Mouse (Mus musculus) intestine, postnatal 0 days (tissue): ENCODE data around the gene Cept1. TPM values are rescaled to one million over a fixed set of nuclear protein-coding genes. Genes with fewer than 3 reads are reported as not detected.
A peak's percentile ranks its signal among the peaks of the same experiment; 100 is the strongest.

Experiments used
- ATAC-seq: fragments of 200-750 bp; cut with Nextera tagmentation; 2 replicates; pipeline ENCODE4 v1.8.0; 2017; ENCODE audit warnings: mild to moderate bottlenecking, moderate TSS enrichment, moderate library complexity
- H3K27ac ChIP-seq: fragments of 300-500 bp; sonication (generic); 2 replicates; pipeline ENCODE4 v1.5.1; 2014; ENCODE audit warnings: mild to moderate bottlenecking, low read depth, low read length, moderate library complexity
- H3K27me3 ChIP-seq: fragments of 300-500 bp; sonication (generic); replicated peaks from 2 replicates; pipeline ENCODE4 v1.6.1; 2014; ENCODE audit warnings: low read length, mixed read lengths; ENCODE audit not compliant: control insufficient read depth, insufficient read depth
- H3K36me3 ChIP-seq: fragments of 300-500 bp; sonication (generic); 2 replicates; pipeline ENCODE4 v1.6.1; 2014; ENCODE audit warnings: mild to moderate bottlenecking, moderate library complexity; ENCODE audit not compliant: control insufficient read depth, insufficient read depth
- H3K4me1 ChIP-seq: fragments of 300-500 bp; sonication (generic); replicated peaks from 2 replicates; pipeline ENCODE4 v1.6.1; 2014; ENCODE audit warnings: antibody characterized with exemption, low read length, mixed read lengths; ENCODE audit not compliant: control insufficient read depth, insufficient read depth
- H3K4me2 ChIP-seq: fragments of 300-500 bp; sonication (generic); replicated peaks from 2 replicates; pipeline ENCODE4 v1.6.1; 2014; ENCODE audit warnings: low read depth, mild to moderate bottlenecking, moderate library complexity
- H3K4me3 ChIP-seq: fragments of 300-500 bp; sonication (generic); 2 replicates; pipeline ENCODE4 v1.5.1; 2014; ENCODE audit warnings: low read depth, low read length
- H3K9ac ChIP-seq: fragments of 300-500 bp; sonication (generic); 2 replicates; pipeline ENCODE4 v1.6.1; 2014; ENCODE audit warnings: mild to moderate bottlenecking, low read depth, low read length
- H3K9me3 ChIP-seq: fragments of 300-500 bp; sonication (generic); 2 replicates; pipeline ENCODE4 v1.6.1; 2016; ENCODE audit warnings: mixed run types; ENCODE audit not compliant: control insufficient read depth
- CTCF ChIP-seq: sonication (generic); IDR thresholded peaks from 2 replicates; pipeline ENCODE4 v1.5.1; 2016; ENCODE audit warnings: low read depth, mild to moderate bottlenecking, control low read depth, antibody characterized with exemption, moderate library complexity
- WGBS: fragments of 180-500 bp; shearing (Covaris S2); extraction: QIAGEN DNeasy Blood & Tissue Kit; methylation state at CpG from one replicate; pipeline ENCODE4 v1.1.7; 2014; 5-methylcytosine and 5-hydroxymethylcytosine counted together
- polyA plus RNA-seq: library from polyadenylated mRNA; unstranded; fragments of >200 nt; fragmentation: Nextera tagmentation; extraction: Ambion mirVana; gene quantifications from 2 replicates; pipeline ENCODE4 v1.2.1, GENCODE M21; 2015

Gene Cept1
- polyA plus RNA-seq, 1 experiment from 2014 or later: 71.3 TPM

DNA sequence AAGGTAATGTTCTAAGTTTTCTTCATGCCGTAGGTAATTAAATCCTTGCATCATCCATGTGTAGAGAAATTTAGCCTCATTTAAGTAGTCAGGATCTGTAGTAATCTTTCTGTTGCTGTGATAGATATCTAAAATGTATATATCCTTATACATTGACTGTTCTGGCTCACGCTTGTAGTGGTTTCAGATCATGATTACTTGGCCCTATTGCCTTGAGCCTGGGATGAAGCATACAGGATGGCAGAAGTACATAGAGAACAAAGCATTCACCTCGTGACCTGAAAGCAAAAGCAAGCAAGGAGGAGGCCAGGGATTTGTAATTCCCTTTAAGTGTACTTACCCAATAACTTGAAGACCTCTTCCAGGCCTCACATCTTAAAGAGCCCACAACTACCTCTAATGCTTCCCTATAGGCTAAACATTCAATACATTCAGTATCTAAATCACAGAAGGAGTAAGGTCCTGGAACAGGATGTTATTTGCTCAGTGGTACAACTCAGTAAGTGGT, 8.2 kb upstream of the Cept1 start:
- Histone ChIP-seq H3K36me3 (peaks cover 45% of the 10 kb centered on the region), H3K4me3 (no peak overlapping the region), H3K4me2 (no peak overlapping the region), H3K27me3 (no peaks in the 10 kb centered on the region), H3K4me1 (0 out of 2 replicates have a peak, but pooled peaks cover 2% of the 10 kb centered on the region), H3K27ac (no peak overlapping the region), H3K9ac (no peak overlapping the region), H3K9me3 (no peaks in the 10 kb centered on the region)
- no peak for TF ChIP-seq CTCF
- WGBS: 75% methylated on average over 3 of the region's 3 CpGs
- ATAC-seq: no peak

DNA sequence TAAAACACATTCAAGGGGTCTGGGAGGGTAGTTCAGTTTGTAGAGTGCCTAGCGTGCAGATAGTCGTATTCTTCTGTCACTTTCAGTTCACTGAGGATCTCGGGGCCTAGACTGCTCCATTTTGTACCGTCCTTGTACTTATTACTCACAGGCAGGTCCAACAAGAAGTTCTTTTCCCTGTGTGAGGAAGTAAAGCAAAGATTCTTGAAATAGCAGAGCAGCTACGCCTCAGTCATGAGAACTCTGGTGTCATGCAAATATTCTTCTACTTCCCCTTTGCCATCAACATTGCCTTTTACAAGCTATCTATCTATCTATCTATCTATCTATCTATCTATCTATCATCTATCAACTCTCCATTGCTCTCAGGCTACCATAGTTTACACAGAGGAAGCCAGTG, 5.8 kb upstream of the Cept1 start:
- WGBS: 87% methylated on average over 5 of the region's 5 CpGs
- ATAC-seq: no peak
- H3K4me3 ChIP-seq: no peak overlapping the region
- no peaks in the 10 kb centered on the region for H3K4me1 ChIP-seq
- no peak overlapping the region for H3K9ac ChIP-seq
- H3K9me3 ChIP-seq: no peaks in the 10 kb centered on the region
- no peak for TF ChIP-seq CTCF
- no peaks in the 10 kb centered on the region for H3K27me3 ChIP-seq
- no peak overlapping the region; the same call in 1 of the 2 replicates for H3K27ac ChIP-seq
- H3K4me2 ChIP-seq: no peak overlapping the region
- H3K36me3 ChIP-seq: peaks cover 45% of the 10 kb centered on the region

GRCm38 (mm10) chr3:106548971-106549370, 1.4 kb upstream of the Cept1 start:
- H3K9ac ChIP-seq: no peak overlapping the region
- no peak for TF ChIP-seq CTCF

DNA sequence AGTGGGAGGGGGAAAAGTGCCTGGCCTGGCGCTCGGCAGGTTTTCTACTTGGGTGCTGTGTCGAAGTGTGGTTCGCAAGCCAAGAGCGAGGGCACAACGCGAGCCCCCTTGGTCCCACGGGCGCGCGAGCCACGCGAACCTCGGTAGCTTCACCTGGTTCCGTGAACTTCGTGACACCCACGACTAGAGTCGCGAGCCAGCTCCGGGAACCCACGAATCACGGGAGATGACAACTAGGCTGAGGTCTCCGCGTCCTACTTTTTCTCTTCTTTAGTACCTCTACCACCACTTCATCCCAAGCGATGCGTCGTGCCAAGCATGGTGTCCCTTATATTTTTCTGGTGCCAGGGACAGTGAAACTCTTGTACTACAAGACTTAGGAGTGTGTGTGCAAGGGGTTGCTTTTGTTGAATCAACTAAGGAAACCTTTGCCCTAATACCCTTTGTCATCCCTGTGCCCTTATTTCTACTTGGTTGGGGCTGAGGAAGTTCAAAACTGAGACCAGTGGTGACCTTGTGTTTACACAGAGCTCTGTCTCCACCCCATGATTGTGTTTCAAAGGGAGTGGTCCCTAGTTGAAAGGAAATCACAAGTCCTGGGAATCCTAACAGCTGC, 430 bp upstream of the Cept1 start:
- WGBS: under 1% methylated on average over 27 of the region's 27 CpGs
- Histone ChIP-seq H3K27me3 (no peaks in the 10 kb centered on the region), H3K27ac (peak overlapping the region; percentile 98), H3K9me3 (no peaks in the 10 kb centered on the region), H3K4me1 (peaks cover 7% of the 10 kb centered on the region; the same call in 1 of the 2 replicates), H3K36me3 (peaks cover 8% of the 10 kb centered on the region), H3K4me3 (peak overlapping the region; percentile 86), H3K9ac (peak overlapping the region; percentile 93), H3K4me2 (peak overlapping the region; percentile 72)
- peak; percentile 42 for ATAC-seq
- no peak for TF ChIP-seq CTCF

More at GRCm38 (mm10) chr3:106548971-106549370, 1.4 kb upstream of the Cept1 start:
- H3K36me3 ChIP-seq: peaks cover 15% of the 10 kb centered on the region
- H3K4me2 ChIP-seq: peak overlapping the region; percentile 72
- no peak overlapping the region for H3K27ac ChIP-seq
- H3K27me3 ChIP-seq: no peaks in the 10 kb centered on the region
- peak overlapping the region; percentile 86; the same call in 1 of the 2 replicates for H3K4me3 ChIP-seq
- H3K9me3 ChIP-seq: no peaks in the 10 kb centered on the region
- no peak for ATAC-seq
- WGBS: 6% methylated on average over 3 of the region's 3 CpGs
- H3K4me1 ChIP-seq: peaks cover 7% of the 10 kb centered on the region; the same call in 1 of the 2 replicates

DNA sequence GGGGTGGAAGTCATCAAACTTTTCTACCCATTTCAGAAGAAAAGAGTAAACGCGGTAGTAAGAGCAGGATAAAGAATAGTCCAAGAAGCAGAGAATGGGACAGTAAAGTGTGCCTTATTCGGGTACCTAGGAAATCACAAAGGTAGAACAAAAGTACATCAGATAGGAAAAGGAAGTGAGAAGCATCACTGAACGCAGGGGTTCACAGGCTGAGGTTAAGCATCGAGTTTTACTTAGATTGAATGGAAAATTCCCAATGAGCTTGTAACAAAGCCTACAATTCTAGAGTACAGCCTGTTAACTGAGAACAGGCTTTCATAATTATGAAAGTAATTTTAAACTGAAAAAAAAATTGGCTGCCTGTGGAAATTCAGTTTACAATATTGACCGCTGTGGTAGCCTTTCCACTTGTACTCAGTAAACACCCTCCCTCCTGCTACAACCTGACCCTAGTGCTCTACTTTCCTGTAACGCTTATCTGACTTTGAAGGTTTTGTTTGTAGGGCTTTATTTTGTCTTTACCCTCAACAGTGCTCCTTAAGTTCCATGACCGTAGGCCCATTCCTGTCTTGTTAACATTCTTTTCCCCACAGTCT, 2.8 kb downstream of the Cept1 start:
- H3K4me3 ChIP-seq: no peak overlapping the region
- no peaks in the 10 kb centered on the region for H3K27me3 ChIP-seq
- peaks cover 7% of the 10 kb centered on the region; the same call in 1 of the 2 replicates for H3K4me1 ChIP-seq
- H3K4me2 ChIP-seq: peak overlapping the region; percentile 72
- no peak for ATAC-seq
- WGBS: 60% methylated on average over 8 of the region's 8 CpGs
- no peaks in the 10 kb centered on the region for H3K9me3 ChIP-seq
- H3K27ac ChIP-seq: no peak overlapping the region
- H3K9ac ChIP-seq: no peak overlapping the region
- TF ChIP-seq CTCF: no peak
- no peaks in the 10 kb centered on the region for H3K36me3 ChIP-seq

DNA sequence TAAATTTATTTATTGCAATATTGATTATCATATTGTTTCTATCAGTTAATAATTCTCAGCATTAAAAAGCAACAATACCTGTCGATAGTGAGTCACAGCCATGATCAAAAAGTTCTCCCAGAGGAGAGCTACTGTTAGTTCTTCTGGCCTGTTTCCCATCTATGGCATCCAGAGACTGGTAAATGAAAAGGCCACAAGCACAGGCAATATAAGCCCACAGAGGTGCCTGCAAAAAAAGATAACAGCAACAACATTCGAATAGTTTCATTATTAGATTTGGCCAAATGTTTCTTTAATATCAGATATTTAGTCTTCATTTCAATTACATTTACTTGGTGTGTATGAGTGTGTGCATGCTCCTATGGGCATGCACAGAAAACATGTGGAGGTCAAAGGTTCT, 14.3 kb downstream of the Cept1 start:
- Histone ChIP-seq H3K9ac (no peak overlapping the region), H3K36me3 (peaks cover 5% of the 10 kb centered on the region; the same call in 1 of the 2 replicates), H3K4me3 (no peak overlapping the region), H3K27ac (no peak overlapping the region), H3K27me3 (no peaks in the 10 kb centered on the region), H3K9me3 (no peaks in the 10 kb centered on the region), H3K4me2 (no peak overlapping the region), H3K4me1 (no peaks in the 10 kb centered on the region)
- ATAC-seq: no peak
- 88% methylated on average over 2 of the region's 2 CpGs for WGBS
- TF ChIP-seq CTCF: no peak
